Mouse (Mus musculus) embryonic fibroblast, embryonic 13.5 days (primary cell): ENCODE measurements around the gene Dcaf8. TPM values are rescaled to one million over a fixed set of nuclear protein-coding genes. Genes with fewer than 3 reads are reported as not detected.
A peak's percentile ranks its signal among the peaks of the same experiment; 100 is the strongest.

Experiments
- H3K27ac ChIP-seq: 2 replicates; pipeline ENCODE4 v1.5.1; 2012; ENCODE audit warnings: low read length, control low read depth, inconsistent platforms; ENCODE audit not compliant: insufficient read depth
- H3K4me1 ChIP-seq: 2 replicates; pipeline ENCODE4 v1.6.1; 2011; ENCODE audit warnings: low read length; ENCODE audit not compliant: control insufficient read depth, insufficient read depth
- H3K4me3 ChIP-seq: 2 replicates; pipeline ENCODE4 v1.5.1; 2011; ENCODE audit warnings: mild to moderate bottlenecking, control low read depth, low read length; ENCODE audit not compliant: insufficient read depth
- CTCF ChIP-seq: IDR thresholded peaks from 2 replicates; pipeline ENCODE4 v1.5.1; 2011; ENCODE audit warnings: mild to moderate bottlenecking, control low read depth, low read length, moderate library complexity, borderline replicate concordance; ENCODE audit not compliant: insufficient read depth
- POLR2A ChIP-seq: IDR thresholded peaks from 2 replicates; pipeline ENCODE4 v1.6.1; 2011; ENCODE audit warnings: low read depth, mild to moderate bottlenecking, control low read depth, low read length, moderate library complexity
- polyA plus RNA-seq: library from polyadenylated mRNA; stranded (reverse); fragments of >200 nt; gene quantifications from 2 replicates; pipeline ENCODE4 v1.2.4, GENCODE M21; 2011; ENCODE audit warnings: low read depth; ENCODE audit not compliant: missing spikeins, insufficient read length

Dcaf8 gene
- polyA plus RNA-seq, 1 experiment, result 83.4 TPM

DNA sequence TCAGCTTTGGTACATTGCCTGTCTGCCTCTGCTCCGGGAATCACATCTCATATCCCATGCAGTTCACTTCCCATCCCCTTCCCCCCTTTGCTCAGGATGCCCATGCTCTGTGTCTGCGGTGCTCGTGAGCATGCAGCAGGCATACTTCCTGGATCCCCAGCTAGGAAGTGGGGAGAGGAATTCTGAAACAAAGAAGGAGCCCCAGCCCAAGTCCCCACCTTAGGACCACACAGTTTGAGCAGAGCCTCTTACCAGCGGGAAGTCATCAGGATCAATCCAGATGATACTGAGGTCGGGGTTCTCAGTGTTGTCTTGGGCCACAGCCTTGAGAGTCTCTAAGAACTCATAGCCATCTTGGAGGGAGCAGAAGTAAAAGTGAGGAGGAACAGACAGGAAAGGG, 64.9 kb downstream of the Dcaf8 start:
- Histone ChIP-seq H3K27ac (no peak overlapping the region), H3K4me1 (no peaks in the 10 kb centered on the region), H3K4me3 (no peak overlapping the region)
- TF ChIP-seq CTCF, result no peak

DNA sequence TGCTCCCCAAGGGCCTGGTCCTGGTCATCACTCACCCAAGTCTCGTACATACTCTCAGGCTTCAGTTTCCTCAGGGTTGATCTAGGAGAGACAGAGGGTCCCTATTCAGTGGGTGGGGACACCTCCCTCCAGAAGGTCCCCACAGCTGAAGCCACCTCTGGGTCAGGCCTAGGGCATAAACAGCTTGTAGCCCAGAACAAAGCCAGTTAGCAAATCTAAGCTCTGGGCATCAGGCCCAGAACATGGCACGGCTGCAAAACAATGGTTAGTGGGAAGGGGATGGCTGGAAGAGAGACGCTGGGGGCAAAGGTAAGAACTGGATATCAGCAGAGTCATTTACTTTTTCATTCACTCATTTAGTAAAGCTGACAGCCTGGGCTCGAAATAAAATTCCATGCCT, 65.9 kb downstream of the Dcaf8 start:
- TF ChIP-seq POLR2A (no peak), CTCF (no peak)
- no peak overlapping the region for H3K4me3 ChIP-seq
- no peak overlapping the region for H3K27ac ChIP-seq
- no peaks in the 10 kb centered on the region for H3K4me1 ChIP-seq

DNA sequence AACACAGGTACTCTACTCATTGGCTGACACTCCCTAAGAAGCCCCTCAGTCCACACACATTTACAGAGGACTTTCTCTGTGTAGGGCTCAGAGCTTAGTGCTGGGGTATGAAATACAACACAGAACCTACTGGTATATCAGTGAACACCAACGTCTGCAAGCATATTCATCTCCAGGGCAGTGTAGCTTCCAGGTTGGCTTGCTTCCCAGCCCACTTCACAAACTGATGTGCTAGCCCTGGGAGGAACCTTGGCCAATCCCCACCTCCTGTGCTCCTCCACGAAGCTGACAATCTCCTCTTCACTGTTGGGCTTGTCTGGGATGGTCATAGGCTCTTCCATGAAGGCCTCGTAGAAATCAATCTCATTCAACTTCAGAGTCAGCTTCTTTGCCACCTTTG, 66.9 kb downstream of the Dcaf8 start:
- no peaks in the 10 kb centered on the region for H3K4me1 ChIP-seq
- TF ChIP-seq CTCF, result no peak
- no peak for TF ChIP-seq POLR2A
- no peak overlapping the region for H3K4me3 ChIP-seq
- no peak overlapping the region for H3K27ac ChIP-seq

DNA sequence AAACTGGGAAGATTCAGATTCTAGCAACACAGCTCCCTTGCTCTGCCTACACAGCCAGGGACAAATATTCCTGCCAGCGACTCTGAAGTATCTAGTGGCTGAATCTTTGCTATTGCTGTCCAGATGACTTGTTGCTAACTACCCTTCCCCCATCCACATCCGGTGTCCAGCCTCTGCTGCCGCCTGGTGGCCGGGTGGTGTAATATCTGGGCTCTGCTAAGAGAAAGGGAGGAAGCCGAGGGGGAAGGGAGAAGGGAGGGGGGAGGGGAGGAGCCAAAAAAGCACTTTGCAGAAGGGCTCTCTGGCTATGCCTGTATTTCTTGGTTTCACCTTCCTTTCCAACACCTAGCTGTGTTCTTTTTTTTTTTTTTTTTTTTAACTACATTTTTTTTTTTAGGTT, 69.3 kb downstream of the Dcaf8 start:
- Histone ChIP-seq H3K4me1 (peaks cover 5% of the 10 kb centered on the region; the same call in 1 of the 2 replicates), H3K4me3 (no peak overlapping the region), H3K27ac (0 out of 2 replicates have a peak overlapping the region, but pooled peaks have one; percentile 23)
- peak; percentile 38; the same call in 1 of the 2 replicates for TF ChIP-seq POLR2A
- peak; percentile 75 for TF ChIP-seq CTCF

DNA sequence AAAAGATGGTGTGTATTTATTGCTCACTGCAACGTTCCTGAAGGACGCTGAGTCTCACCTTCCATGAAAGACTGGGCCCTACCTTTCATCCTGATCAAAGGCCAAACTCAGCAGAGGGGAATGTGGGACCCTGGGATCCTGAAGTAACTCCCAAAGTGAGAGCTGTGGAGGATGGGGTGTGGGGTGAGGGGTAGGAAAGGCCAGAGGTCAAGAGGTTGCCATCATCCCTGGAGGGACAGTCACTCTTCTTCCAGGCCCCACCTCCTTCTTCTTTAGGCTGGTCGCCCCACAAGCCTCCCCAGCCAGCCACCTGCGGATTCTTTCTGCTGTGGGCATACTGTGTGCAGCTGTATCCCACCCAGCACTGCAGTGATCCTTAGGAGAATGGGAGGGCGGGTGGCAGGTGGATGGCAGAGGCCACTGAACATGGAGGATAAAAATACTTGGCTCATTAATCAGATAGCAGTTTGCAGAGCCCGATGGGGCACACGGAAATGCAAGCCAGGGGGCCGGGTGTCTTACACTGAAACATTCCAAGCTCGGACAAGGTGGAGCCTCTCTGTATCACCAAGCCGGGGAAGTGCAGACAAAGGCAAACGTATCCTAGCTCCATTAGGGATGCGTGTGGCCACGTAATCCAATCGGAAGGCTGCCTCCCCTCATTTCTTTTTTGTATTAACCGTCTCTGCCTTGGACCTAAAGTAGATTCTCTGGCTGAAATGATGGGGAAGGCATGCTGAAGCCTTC, 70.5 kb downstream of the Dcaf8 start:
- no peak overlapping the region for H3K4me3 ChIP-seq
- peaks cover 5% of the 10 kb centered on the region; the same call in 1 of the 2 replicates for H3K4me1 ChIP-seq
- H3K27ac ChIP-seq, result no peak overlapping the region
- TF ChIP-seq CTCF (no peak), POLR2A (no peak)

DNA sequence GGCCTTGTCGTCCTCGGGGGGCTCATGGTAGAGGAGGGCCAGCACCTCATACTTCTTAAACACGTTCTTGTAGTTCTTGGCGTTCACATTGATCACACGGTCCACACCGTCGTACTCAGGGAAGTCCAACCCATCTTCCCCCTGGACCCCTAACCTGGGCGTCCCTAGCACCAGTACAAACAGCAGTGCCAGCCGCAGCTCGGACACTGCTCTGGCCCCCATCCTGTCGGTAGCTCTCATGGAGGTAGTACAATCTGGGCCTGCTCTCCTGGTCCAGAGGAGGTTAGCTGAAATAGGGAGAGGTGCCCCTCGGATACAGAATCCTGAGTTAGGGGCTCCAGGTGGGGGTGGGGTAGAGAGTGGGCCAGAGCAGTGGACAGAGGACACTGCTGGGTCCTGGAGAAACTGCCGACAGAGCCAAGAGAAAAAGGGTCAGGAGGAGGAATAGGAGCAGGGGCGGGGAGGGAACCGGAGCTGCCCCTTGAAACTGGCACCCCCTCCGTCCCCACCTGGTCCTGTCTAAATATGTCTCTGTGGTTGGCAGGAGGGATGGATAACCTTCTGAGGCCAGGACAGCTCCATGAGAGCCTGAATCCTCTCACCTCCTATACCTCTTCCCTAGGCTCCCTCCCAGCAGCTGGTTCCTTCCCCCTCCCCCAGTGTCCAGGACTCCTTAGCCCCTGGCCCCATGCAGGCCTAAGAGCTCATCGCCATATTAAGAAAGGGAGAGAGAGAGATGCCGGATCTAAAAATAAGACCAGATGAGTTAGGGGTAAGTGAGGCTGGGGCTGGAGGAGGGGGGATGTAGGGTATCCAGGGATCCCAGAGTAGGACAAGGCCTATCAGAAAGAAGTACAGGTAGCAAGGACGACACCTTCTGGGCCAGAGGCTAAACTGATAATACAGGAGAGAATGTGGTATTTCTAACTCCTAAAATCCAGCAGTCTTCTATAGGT, 71.8 kb downstream of the Dcaf8 start, which contains the start of gene Casq1:
Casq1 (minus strand) TSS at position 418 of the 956 bp plus-strand sequence.
- TF ChIP-seq POLR2A, result no peak
- no peak for TF ChIP-seq CTCF
- 0 out of 2 replicates have a peak within 1 kb of the TSS, but pooled peaks have one; percentile 28 for H3K27ac ChIP-seq

DNA sequence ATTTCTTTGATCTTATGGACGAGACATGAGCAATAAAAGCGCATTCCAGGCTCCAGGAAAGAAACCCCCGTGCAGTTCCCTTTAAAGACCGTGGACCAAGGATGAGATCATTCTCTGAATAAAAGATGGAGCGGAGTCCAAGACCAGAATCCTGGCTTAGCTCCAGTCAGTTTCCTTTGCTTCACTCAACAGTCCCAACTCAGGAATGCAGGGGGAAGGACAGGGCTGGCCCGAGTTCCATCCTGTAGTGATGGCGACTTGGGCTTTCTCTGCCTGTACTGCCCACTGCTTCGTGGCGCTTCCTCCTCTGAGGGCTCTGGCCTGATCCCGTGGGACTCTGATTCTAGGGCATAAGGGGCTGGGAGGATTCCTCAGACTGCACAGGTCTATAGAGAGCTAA, 72.5 kb downstream of the Dcaf8 start:
- H3K27ac ChIP-seq, result 0 out of 2 replicates have a peak overlapping the region, but pooled peaks have one; percentile 28
- peaks cover 5% of the 10 kb centered on the region; the same call in 1 of the 2 replicates for H3K4me1 ChIP-seq
- no peak overlapping the region for H3K4me3 ChIP-seq
- TF ChIP-seq POLR2A (no peak), CTCF (no peak)

More for the DNA sequence above, 71.8 kb downstream of the Dcaf8 start, which contains the start of gene Casq1:
- no peak within 1 kb of the TSS for H3K4me3 ChIP-seq
- peaks cover 5% of the 10 kb centered on the region; the same call in 1 of the 2 replicates for H3K4me1 ChIP-seq

DNA sequence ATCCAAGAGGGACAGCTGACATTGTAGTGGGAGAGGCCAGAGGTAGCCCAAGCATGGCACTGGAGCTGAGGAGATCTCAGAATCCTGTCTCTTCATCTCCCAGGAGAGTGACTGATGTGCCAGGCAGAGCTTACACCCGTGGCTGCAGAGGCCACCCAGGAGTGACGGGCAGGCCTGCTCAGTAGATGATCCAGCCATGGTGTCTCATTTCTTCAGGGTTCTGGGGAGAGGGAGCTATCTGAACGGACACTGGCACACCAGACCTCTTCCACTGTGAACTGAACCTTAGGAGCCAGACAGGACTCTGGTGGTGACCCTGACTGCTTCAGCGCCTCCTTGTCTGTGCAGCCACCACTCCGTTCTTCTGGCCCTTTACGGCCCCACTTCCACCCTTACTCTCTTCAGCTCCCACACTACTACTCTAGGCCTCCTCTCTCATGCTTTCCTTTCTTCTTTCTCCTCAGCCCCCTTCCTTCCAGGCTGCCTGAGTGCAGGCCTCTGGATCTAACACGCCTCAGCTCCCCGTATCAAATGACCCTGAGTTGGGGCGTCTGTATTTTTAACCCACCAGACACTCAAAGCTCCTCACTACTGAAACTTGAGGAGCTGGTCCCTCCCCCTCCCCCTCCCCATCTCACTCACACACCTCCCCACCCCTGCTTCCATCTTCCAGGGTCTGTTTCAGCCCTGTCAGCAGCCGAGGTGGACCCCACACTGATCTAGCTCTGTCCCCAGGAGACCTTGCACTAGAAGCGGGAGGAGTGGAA, 73.6 kb downstream of the Dcaf8 start:
- TF ChIP-seq POLR2A (no peak), CTCF (no peak)
- Histone ChIP-seq H3K4me1 (peaks cover 5% of the 10 kb centered on the region; the same call in 1 of the 2 replicates), H3K27ac (no peak overlapping the region), H3K4me3 (no peak overlapping the region)

DNA sequence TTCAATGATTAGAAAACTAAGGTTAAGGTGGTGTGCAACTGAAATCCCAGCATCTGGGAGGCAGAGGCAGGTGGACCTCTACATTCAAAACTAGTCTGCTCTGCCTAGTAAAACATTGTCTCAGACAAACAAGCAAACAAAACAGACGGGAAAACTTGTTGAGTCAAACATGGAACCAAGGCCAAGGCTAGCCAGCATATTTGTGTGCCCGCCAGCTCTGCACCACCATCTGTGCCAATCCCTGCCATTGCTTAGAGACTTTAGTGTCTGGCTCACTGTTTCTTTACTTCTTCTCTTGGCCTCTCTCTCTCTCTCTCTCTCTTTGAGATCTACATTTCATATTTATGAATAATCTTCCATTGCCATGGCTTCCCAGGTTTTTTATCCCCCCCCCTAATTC, 80.3 kb downstream of the Dcaf8 start:
- Histone ChIP-seq H3K4me1 (no peaks in the 10 kb centered on the region; the same call in 1 of the 2 replicates), H3K27ac (no peak overlapping the region), H3K4me3 (no peak overlapping the region)
- no peak for TF ChIP-seq CTCF
- no peak for TF ChIP-seq POLR2A
